Mouse (Mus musculus) lung, embryonic 14.5 days (tissue): ENCODE results near the gene Fbln7. TPM values are rescaled to one million over a fixed set of nuclear protein-coding genes. Genes with fewer than 3 reads are reported as not detected.
A peak's percentile ranks its signal among the peaks of the same experiment; 100 is the strongest.

ENCODE experiments used
- ATAC-seq: fragments of 200-750 bp; cut with Nextera tagmentation; 2 replicates; pipeline ENCODE4 v1.8.0; 2017; ENCODE audit warnings: mild to moderate bottlenecking, moderate TSS enrichment, moderate library complexity; ENCODE audit not compliant: insufficient read depth
- DNase-seq: peaks from one replicate; pipeline ENCODE4 v3.0.0-alpha.2; 2015
- H3K27ac ChIP-seq: fragments of 300-500 bp; sonication (generic); 2 replicates; pipeline ENCODE4 v1.5.1; 2014; ENCODE audit warnings: low read depth, mild to moderate bottlenecking, moderate library complexity
- H3K27me3 ChIP-seq: fragments of 300-500 bp; sonication (generic); 2 replicates; pipeline ENCODE4 v1.6.1; 2014; ENCODE audit warnings: low read length, control low read depth; ENCODE audit not compliant: insufficient read depth
- H3K36me3 ChIP-seq: fragments of 300-500 bp; sonication (generic); 2 replicates; pipeline ENCODE4 v1.6.1; 2014; ENCODE audit warnings: control low read depth; ENCODE audit not compliant: insufficient read depth
- H3K4me1 ChIP-seq: fragments of 300-500 bp; sonication (generic); 2 replicates; pipeline ENCODE4 v1.6.1; 2014; ENCODE audit warnings: antibody characterized with exemption, control low read depth; ENCODE audit not compliant: insufficient read depth
- H3K4me2 ChIP-seq: fragments of 300-500 bp; sonication (generic); 2 replicates; pipeline ENCODE4 v1.6.1; 2014; ENCODE audit warnings: mild to moderate bottlenecking
- H3K4me3 ChIP-seq: fragments of 300-500 bp; sonication (generic); 2 replicates; pipeline ENCODE4 v1.5.1; 2014; ENCODE audit warnings: low read depth, low read length
- H3K9ac ChIP-seq: fragments of 300-500 bp; sonication (generic); 2 replicates; pipeline ENCODE4 v1.6.1; 2014
- H3K9me3 ChIP-seq: fragments of 300-500 bp; sonication (generic); 2 replicates; pipeline ENCODE4 v1.6.1; 2016; ENCODE audit warnings: low read depth, low read length, control low read depth
- CTCF ChIP-seq: IDR thresholded peaks from 2 replicates; pipeline ENCODE4 v1.5.1; 2016; ENCODE audit warnings: antibody characterized with exemption, low read depth
- WGBS: fragments of 180-500 bp; shearing (Covaris S2); extraction: QIAGEN DNeasy Blood & Tissue Kit; methylation state at CpG from one replicate; pipeline ENCODE4 v1.1.7; 2014; 5-methylcytosine and 5-hydroxymethylcytosine counted together
- polyA plus RNA-seq: library from polyadenylated mRNA; unstranded; fragments of >200 nt; fragmentation: Nextera tagmentation; extraction: Ambion mirVana; gene quantifications from 2 replicates; pipeline ENCODE4 v1.2.1, GENCODE M21; 2014

Fbln7 gene
- polyA plus RNA-seq, 1 experiment from 2014 or later: 9.1 TPM

- 87% methylated on average over 2 of the region's 2 CpGs for WGBS
- TF ChIP-seq CTCF: no peak
- no peak for ATAC-seq
- H3K9me3 ChIP-seq: no peaks in the 10 kb centered on the region
- no peaks in the 10 kb centered on the region for H3K27me3 ChIP-seq
- peaks cover 2% of the 10 kb centered on the region; the same call in 1 of the 2 replicates for H3K36me3 ChIP-seq
- no peaks in the 10 kb centered on the region for H3K4me1 ChIP-seq
- H3K27ac ChIP-seq: no peak overlapping the region
- H3K4me3 ChIP-seq: no peak overlapping the region
- DNase-seq: no peak
- no peak overlapping the region for H3K4me2 ChIP-seq
- H3K9ac ChIP-seq: no peak overlapping the region
Measured at GRCm38 (mm10) chr2:128820631-128821030, 42.1 kb upstream of the Fbln7 start.

GRCm38 (mm10) chr2:128823893-128824292 lies 38.9 kb upstream of the Fbln7 start:
- H3K4me3 ChIP-seq: no peak overlapping the region
- TF ChIP-seq CTCF: no peak
- WGBS: 90% methylated on average over 5 of the region's 5 CpGs

GRCm38 (mm10) chr2:128827787-128828186 lies 35.0 kb upstream of the Fbln7 start:
- no peak for DNase-seq
- no peak for ATAC-seq
- Histone ChIP-seq H3K27ac (no peak overlapping the region), H3K27me3 (no peaks in the 10 kb centered on the region), H3K4me3 (no peak overlapping the region), H3K4me1 (no peaks in the 10 kb centered on the region), H3K9ac (no peak overlapping the region), H3K9me3 (no peaks in the 10 kb centered on the region), H3K36me3 (peaks cover 28% of the 10 kb centered on the region), H3K4me2 (no peak overlapping the region)
- TF ChIP-seq CTCF: no peak
- WGBS: 95% methylated on average over 1 of the region's 1 CpGs

More at GRCm38 (mm10) chr2:128823893-128824292, 38.9 kb upstream of the Fbln7 start:
- H3K4me2 ChIP-seq: no peak overlapping the region
- H3K36me3 ChIP-seq: peaks cover 10% of the 10 kb centered on the region; the same call in 1 of the 2 replicates
- H3K27me3 ChIP-seq: no peaks in the 10 kb centered on the region
- no peaks in the 10 kb centered on the region for H3K9me3 ChIP-seq
- no peaks in the 10 kb centered on the region for H3K4me1 ChIP-seq
- no peak overlapping the region for H3K27ac ChIP-seq
- ATAC-seq (no peak), DNase-seq (no peak)
- no peak overlapping the region for H3K9ac ChIP-seq

- H3K27me3 ChIP-seq: no peaks in the 10 kb centered on the region
- 56% methylated on average over 3 of the region's 3 CpGs for WGBS
- no peak overlapping the region for H3K4me3 ChIP-seq
- no peak overlapping the region for H3K4me2 ChIP-seq
- H3K36me3 ChIP-seq: peaks cover 65% of the 10 kb centered on the region
- TF ChIP-seq CTCF: no peak
- ATAC-seq: peak; percentile 60; the same call in 1 of the 2 replicates
- H3K27ac ChIP-seq: no peak overlapping the region
- no peaks in the 10 kb centered on the region for H3K9me3 ChIP-seq
- H3K4me1 ChIP-seq: no peaks in the 10 kb centered on the region
- DNase-seq: no peak
- no peak overlapping the region for H3K9ac ChIP-seq
Measured at GRCm38 (mm10) chr2:128832611-128833010, 30.2 kb upstream of the Fbln7 start.

DNA sequence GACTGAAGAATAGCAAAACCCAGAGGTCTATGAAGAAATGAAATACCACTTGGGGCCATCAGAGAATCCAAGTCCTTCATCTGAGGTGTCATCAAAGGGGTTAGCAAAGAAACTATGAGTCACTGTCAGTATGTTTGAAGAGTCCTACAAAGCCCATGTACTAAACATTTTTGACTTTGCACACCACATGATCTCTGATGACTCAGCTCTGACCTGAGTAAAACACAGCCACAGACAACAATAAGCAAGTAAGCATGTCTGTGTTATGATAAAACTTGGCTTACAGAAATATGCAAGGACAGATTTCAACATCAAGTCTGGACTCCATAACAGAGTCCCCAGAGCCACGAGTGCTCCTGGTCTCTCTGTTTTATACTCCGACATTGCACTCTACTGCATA lies 29.7 kb upstream of the Fbln7 start:
- 84% methylated on average over 2 of the region's 2 CpGs for WGBS
- no peak for ATAC-seq

GRCm38 (mm10) chr2:128833435-128833834 lies 29.3 kb upstream of the Fbln7 start:
- Histone ChIP-seq H3K36me3 (peaks cover 65% of the 10 kb centered on the region), H3K4me3 (no peak overlapping the region), H3K27ac (no peak overlapping the region), H3K4me2 (no peak overlapping the region), H3K9me3 (no peaks in the 10 kb centered on the region), H3K27me3 (no peaks in the 10 kb centered on the region), H3K4me1 (no peaks in the 10 kb centered on the region), H3K9ac (no peak overlapping the region)
- no peak for TF ChIP-seq CTCF
- DNase-seq (no peak), ATAC-seq (no peak)
- 95% methylated on average over 2 of the region's 2 CpGs for WGBS

More for the DNA sequence above, 29.7 kb upstream of the Fbln7 start:
- Histone ChIP-seq H3K9ac (no peak overlapping the region), H3K27ac (no peak overlapping the region), H3K27me3 (no peaks in the 10 kb centered on the region), H3K4me2 (no peak overlapping the region), H3K9me3 (no peaks in the 10 kb centered on the region), H3K4me1 (no peaks in the 10 kb centered on the region), H3K36me3 (peaks cover 65% of the 10 kb centered on the region), H3K4me3 (no peak overlapping the region)
- TF ChIP-seq CTCF: no peak
- DNase-seq: no peak

- no peak for DNase-seq
- no peak for ATAC-seq
- Histone ChIP-seq H3K4me3 (no peak overlapping the region), H3K27me3 (no peaks in the 10 kb centered on the region), H3K9me3 (no peaks in the 10 kb centered on the region), H3K9ac (no peak overlapping the region), H3K4me1 (no peaks in the 10 kb centered on the region), H3K4me2 (no peak overlapping the region), H3K27ac (peak overlapping the region; percentile 3; the same call in 1 of the 2 replicates), H3K36me3 (peaks cover 56% of the 10 kb centered on the region)
- no peak for TF ChIP-seq CTCF
- WGBS: 84% methylated on average over 8 of the region's 8 CpGs
Measured at GRCm38 (mm10) chr2:128837531-128837930, 25.2 kb upstream of the Fbln7 start.

GRCm38 (mm10) chr2:128838611-128839010 lies 24.2 kb upstream of the Fbln7 start:
- Histone ChIP-seq H3K27me3 (no peaks in the 10 kb centered on the region), H3K4me1 (no peaks in the 10 kb centered on the region), H3K4me2 (no peak overlapping the region), H3K9ac (no peak overlapping the region), H3K27ac (no peak overlapping the region), H3K9me3 (no peaks in the 10 kb centered on the region), H3K4me3 (no peak overlapping the region), H3K36me3 (peaks cover 56% of the 10 kb centered on the region)
- no peak for TF ChIP-seq CTCF
- DNase-seq: peak; percentile 20
- no peak for ATAC-seq
- 79% methylated on average over 3 of the region's 3 CpGs for WGBS
